Mouse (Mus musculus) left cerebral cortex, adult 2 months (tissue): ENCODE results near the gene Tmem209. TPM values are rescaled to one million over a fixed set of nuclear protein-coding genes. Genes with fewer than 3 reads are reported as not detected.
A peak's percentile ranks its signal among the peaks of the same experiment; 100 is the strongest.

Source experiments
- DNase-seq, 2 experiments: peaks; one replicate each; pipeline ENCODE4 v3.0.0; 2021 to 2022; ENCODE audit warnings: low spot score in 2 of 2, mixed read lengths in 1 of 2; ENCODE audit errors: extremely low spot score in 1 of 2
- H3K27ac ChIP-seq: fragments of 200-600 bp; 2 replicates; pipeline ENCODE4 v1.8.1; 2022
- H3K4me3 ChIP-seq: fragments of 200-600 bp; 2 replicates; pipeline ENCODE4 v1.8.1; 2022
- CTCF ChIP-seq: fragments of 200-600 bp; IDR thresholded peaks from 2 replicates; pipeline ENCODE4 v1.8.1; 2022; ENCODE audit warnings: antibody characterized with exemption, mild to moderate bottlenecking, moderate library complexity
- intact Hi-C: fragments of 180-260 bp; cut with DNase I; formaldehyde crosslinking; loops from one replicate; pipeline ENCODE4 v1.15.1; 2025
- total RNA-seq, 2 experiments: library from RNA; stranded (reverse); gene quantifications; 2 replicates each; pipeline ENCODE4 v1.2.3; 2021

Tmem209 gene
- total RNA-seq, 2 experiments from 2014 or later: 18.3 to 21.7 TPM

DNA sequence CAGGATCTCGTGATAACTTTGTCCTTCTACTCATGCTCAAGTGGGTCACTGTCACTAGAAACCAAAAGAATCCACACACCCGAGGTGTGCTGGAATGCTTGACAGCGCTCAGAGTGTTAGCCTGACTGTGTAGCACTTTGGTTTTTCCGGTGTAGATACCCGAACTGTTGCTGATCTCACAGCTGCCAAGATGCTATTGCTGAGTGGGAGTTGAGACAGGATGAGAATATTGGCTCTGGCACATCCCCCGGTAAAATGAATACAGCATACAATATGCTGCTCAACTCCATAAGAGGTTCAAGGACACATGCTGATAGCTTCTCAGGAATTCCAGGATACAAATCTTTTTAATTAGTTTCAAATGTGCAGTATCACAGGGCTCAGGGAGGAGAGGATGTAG lies 19.2 kb upstream of the Tmem209 start:
- intact Hi-C loops: no loop called here
- no peak for DNase-seq
- Histone ChIP-seq H3K27ac (no peak overlapping the region), H3K4me3 (no peak overlapping the region)
- no peak for TF ChIP-seq CTCF

DNA sequence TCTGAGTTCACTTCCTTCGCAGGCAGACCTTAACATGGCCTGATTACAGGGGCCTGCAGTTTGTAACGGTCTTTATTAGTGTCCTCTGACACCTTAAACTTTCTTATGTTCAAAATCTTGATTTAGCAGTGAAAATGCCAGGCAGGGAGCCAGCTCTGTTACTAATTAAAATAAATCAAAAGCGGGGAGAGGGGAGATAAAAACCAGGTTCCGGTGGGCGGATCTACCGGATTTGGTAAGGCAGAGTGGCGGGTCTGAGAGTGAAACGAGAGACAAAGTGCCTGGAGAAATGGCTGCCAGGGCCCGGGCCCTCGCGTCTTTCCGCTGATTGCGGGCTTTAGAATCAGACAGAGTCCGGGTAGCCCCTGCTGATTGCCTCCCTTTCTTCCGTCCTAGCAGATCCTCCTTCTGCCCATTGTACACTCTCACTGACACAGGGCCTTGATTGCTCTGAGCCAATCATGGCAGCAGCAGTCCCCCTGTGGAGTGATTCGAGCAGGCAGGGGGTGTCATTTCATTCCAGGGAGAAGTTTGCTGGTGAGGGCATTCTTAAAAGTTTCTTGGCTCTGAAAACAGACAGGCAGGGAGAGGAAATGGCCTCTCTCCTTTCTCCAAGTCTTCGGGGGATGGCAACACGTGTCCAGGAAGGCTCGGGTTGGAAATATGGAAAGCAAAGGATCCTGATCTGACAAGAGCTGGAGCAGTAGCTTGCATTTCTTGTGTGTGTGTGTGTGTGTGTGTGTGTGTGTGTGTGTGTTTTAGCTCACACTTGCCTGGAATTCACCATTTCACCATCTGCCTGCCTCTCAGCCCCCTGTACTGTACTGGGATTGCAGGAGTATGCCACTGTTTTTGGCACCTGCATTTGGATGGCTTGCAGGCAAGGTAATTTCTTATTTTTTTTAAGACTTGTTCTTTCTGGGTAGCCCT lies 17.3 kb upstream of the Tmem209 start:
- intact Hi-C loops: no loop called here
- Histone ChIP-seq H3K27ac (no peak overlapping the region), H3K4me3 (no peak overlapping the region)
- TF ChIP-seq CTCF: no peak
- no peak for DNase-seq

DNA sequence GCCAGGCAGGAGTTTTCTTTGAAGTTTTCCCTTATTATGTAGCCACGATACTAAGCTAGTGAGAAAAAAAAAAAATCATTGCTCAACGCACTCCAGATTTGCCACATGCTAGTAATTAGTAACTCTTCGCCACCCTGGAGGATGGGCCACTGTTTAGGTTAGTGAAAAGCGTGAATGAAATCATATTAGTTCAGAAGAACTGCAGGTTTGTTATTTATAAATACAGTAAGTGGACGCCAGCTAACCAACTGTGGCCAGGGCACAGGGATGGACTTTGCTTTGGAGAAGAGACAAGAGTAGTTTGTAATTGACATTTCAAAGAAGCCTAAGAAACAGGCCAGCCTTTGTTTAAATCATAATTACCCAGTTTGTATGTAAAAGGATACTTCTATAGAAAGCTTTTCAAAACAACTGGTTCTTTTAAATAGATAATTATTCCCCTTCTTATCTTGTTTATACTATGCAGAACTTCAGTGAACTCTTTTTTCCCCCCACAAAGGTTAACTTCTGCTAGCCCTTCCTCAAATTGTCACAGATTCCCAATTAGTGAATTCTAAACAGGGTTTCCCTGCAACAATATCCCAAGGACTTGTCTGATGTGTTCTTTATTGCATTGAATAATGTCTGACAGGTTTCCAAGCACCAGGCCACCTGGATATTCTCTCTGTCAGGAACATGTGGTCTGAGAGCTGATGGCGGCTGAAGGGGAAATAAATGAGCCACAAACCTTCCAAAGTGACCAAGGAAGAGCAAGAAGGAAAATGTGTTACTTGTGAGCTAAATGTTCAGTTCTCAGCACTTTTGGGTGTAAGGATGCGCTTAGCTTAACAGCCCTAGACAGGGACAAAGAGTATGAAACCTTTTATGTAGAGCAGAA lies 16.1 kb upstream of the Tmem209 start:
- Histone ChIP-seq H3K27ac (no peak overlapping the region), H3K4me3 (no peak overlapping the region)
- TF ChIP-seq CTCF: no peak
- no peak for DNase-seq
- intact Hi-C loops: no loop called here

DNA sequence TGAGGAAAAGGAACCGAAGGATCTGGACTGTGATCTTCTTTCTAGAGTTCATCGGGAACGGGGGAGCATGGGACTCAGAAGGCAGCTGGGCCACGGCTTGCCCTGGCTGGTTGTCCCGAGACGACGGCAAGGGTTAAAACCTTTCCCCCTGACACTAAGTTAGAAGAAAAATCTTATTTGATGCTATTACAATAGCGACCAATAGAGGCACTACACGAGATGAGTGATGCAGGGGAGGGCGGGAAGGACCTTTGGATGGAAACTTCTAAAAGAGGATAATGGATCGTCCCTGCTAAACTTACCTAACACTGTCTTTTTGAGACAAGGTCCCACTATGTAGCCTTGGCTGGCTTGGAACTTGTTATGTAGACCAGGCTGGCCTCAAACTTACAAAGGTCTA lies 10.8 kb upstream of the Tmem209 start:
- intact Hi-C loops: no loop called here
- peak; percentile 11 for TF ChIP-seq CTCF
- Histone ChIP-seq H3K4me3 (no peak overlapping the region), H3K27ac (no peak overlapping the region)
- DNase-seq: no peak

DNA sequence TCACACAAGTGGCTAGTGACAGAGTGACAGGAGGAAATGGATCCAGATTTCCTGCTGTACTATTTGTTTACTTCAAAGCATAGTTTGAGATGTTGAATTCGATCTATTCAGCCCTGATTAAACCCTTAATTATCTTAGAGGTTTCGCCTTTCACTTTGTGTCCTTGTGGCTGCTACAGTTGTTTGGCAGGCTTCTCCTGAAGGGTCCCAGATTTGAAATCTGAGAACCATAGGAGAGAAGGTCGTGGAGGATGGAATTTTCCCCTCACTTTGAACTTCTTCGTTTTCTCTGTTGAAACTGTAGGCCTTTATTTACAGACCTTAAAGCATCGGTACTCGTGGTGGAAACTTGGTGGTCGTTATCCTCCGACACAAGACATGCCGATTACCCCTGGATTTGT lies 4.7 kb upstream of the Tmem209 start:
- DNase-seq: no peak
- Histone ChIP-seq H3K27ac (no peak overlapping the region), H3K4me3 (no peak overlapping the region)
- no peak for TF ChIP-seq CTCF
- intact Hi-C loops: no loop called here

DNA sequence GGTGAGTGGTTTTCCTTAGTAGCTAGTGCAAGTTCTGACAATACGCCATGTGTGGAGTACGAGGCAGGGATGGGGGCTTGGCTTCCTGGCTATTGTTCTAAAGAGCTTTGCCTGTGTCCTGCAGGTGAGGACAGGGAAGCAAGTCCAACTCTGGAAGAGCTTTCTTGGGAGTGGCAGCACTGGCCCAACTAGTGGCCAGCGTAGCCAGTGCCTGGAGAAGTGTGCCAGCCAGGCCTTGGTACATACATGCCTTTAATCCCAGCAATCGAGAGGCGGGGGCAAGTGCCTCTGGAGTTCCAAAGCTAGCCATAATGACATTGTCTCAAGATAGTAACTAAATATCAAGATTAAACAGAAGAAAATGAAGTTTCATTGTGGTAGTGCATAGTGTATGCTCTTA lies 708 bp upstream of the Tmem209 start:
- intact Hi-C loops: no loop called here
- no peak for DNase-seq
- no peak for TF ChIP-seq CTCF
- Histone ChIP-seq H3K27ac (peak overlapping the region; percentile 94), H3K4me3 (peak overlapping the region; percentile 68; the same call in 1 of the 2 replicates)

DNA sequence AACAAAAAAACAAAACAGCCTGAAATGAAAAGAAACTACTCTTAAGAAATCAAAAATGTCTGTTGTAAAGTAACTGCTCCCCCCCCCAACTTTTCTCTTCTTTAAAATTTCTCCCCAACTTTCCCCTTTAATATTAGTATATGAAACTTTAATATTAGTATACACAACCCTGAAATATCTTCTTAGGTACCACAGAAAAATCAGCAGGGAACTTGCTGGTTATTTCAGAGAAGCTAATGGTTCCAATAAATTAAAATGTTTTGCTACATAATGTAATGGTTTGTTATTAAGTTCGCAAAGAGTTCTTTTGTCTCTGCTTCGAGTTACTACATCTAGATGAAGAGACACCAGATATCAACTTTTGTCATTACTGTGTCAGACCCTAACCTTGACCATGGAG lies 759 bp downstream of the Tmem209 start:
- Histone ChIP-seq H3K4me3 (peak overlapping the region; percentile 68), H3K27ac (peak overlapping the region; percentile 94)
- intact Hi-C loops: loop anchor here (2.0 to 5.0 kb wide), 3 partner anchors 38 to 528 kb away; partner anchors contain the start of gene Klhdc10
- TF ChIP-seq CTCF: no peak
- no peak for DNase-seq

DNA sequence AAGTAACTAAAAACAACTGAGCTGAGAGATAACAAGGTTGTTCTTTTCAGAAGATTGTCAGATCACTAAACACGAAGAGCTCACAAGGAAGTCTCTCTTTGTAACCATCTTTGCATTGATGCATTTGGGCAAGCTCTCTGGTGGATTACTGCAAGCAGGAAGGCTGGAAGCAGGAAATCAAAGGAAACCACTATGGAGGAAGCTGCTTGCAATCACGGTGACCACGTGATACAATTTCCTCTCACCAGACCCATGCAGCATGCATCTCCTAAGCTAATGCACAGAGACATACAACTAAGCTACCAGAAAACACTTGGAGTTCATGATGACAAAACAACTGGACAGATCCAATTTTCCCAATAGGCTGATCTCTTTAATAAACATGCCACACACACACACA lies 10.5 kb downstream of the Tmem209 start:
- no peak overlapping the region for H3K27ac ChIP-seq
- H3K4me3 ChIP-seq: no peak overlapping the region
- no peak for DNase-seq
- intact Hi-C loops: no loop called here
- no peak for TF ChIP-seq CTCF

DNA sequence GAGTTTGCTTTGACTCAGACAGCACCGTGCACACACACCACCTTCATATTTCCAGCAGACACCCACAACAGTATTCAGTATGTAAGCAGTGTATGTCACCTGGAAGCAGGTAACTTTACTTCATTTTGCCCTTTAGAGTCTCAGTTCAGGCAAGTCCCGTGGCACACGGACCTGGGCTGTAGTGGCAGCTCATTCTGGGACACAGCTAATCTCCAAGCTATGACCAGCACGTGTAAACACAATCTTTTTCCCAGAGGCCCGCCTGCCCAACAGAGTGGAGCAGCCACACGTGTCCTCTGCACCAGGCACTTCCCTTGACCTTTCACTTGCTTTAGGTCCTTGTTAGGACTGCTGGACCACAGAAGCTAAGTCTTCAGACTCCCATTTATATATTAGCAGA lies 23.1 kb downstream of the Tmem209 start:
- no peak for DNase-seq
- TF ChIP-seq CTCF: no peak
- H3K27ac ChIP-seq: no peak overlapping the region
- intact Hi-C loops: no loop called here
- H3K4me3 ChIP-seq: no peak overlapping the region

DNA sequence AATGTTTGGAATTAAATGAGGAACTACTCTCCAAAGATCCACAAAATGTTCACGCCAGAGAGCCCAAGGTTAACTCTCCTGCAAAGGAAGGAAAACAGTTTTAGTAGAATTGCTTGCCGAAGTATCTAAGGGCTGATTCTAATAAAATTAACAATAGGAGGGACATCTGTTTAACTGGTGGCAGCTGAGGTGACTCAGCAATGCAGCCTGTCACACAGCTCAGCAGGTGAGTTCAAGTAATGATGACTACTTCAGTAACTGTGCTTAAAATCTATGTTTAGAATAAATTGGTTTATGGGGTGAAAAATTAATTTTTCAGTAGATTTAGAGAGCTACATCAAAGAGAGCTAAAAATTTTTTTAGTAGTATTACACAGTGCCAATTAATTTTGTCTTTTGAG lies 26.7 kb downstream of the Tmem209 start:
- intact Hi-C loops: no loop called here
- no peak for DNase-seq
- TF ChIP-seq CTCF: no peak
- H3K4me3 ChIP-seq: no peak overlapping the region
- no peak overlapping the region for H3K27ac ChIP-seq

DNA sequence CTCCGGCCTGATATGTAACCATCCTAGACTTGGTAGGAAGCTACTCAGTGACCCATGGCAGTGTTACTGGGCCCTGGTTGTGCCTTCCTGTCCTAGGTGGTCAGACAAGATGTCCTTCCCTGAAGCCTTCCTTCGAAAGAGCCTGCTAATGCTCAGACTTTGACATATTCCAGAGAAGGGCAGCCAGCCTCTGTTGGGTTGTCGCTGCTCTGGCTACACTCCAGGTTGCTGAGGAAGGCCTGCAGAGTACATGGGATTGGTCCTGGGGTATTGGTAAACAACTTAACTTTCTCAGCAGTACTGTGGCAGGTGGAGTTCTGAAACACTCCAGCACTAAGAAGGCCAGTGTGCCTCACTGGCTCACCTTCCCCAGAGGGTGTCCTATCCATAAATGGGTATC lies 30.2 kb downstream of the Tmem209 start:
- DNase-seq: no peak
- H3K27ac ChIP-seq: no peak overlapping the region
- intact Hi-C loops: no loop called here
- H3K4me3 ChIP-seq: no peak overlapping the region
- no peak for TF ChIP-seq CTCF

DNA sequence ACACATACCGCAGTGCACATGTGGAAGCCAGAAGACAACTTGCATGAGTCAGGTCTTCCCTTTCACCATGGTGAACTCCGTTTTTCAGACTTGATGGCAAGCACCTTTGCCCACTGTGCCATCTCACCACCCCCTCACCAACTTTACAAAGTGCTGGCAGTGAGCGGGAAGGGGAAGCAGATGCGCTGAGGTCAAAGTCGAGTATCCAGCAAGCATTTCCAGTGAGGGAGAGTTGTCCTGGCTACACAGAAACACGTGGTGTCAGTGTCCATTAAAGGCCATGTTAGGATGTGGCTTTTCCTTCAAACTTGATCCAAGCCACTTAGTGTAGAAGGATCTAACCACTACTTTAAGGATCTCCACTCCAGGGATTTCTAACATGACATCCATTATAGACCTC lies 31.8 kb downstream of the Tmem209 start:
- no peak for DNase-seq

More for the DNA sequence above, 31.8 kb downstream of the Tmem209 start:
- no peak for TF ChIP-seq CTCF
- Histone ChIP-seq H3K27ac (no peak overlapping the region), H3K4me3 (no peak overlapping the region)
- intact Hi-C loops: no loop called here
